Mouse (Mus musculus): ENCODE data around the gene Lrrc28. TPM values are rescaled to one million over a fixed set of nuclear protein-coding genes. Genes with fewer than 3 reads are reported as not detected.

The Lrrc28 gene
- 25.2 and 26.5 TPM in 2 replicates for polyA plus RNA-seq (2014; fragmentation: Nextera tagmentation; extraction: Ambion mirVana)

GRCm38 (mm10) chr7:67644833-67645680, at the start of gene Lrrc28:
Gene Lrrc28 (minus strand): TSS chr7:67645268.
- no peaks in the 10 kb centered on the region for H3K27me3 ChIP-seq (ENCODE audit: control insufficient read depth, insufficient read depth, low read length)
- peak; percentile 99 for DNase-seq (ENCODE audit: low spot score)
- peak within 1 kb of the TSS; percentile 77 for H3K9ac ChIP-seq (ENCODE audit: low read length)
- no peaks in the 10 kb centered on the region for H3K36me3 ChIP-seq (ENCODE audit: control insufficient read depth, insufficient read depth, low read length)
- H3K9me3 ChIP-seq (ENCODE audit: control insufficient read depth, low read length): no peaks in the 10 kb centered on the region
- WGBS: under 1% methylated on average over 54 of the region's 55 CpGs
- H3K4me1 ChIP-seq (replicated peaks; ENCODE audit: control insufficient read depth, insufficient read depth, low read length): peaks cover 6% of the 10 kb centered on the region; the same call in 1 of the 2 replicates
- peak within 1 kb of the TSS; percentile 78 for H3K4me3 ChIP-seq (ENCODE audit: low read depth, low read length)
- H3K4me2 ChIP-seq (ENCODE audit: low read depth, low read length, severe bottlenecking): peak within 1 kb of the TSS; percentile 84
- ATAC-seq (replicated peaks; ENCODE audit: low FRiP score): peak; percentile 99
- peak within 1 kb of the TSS; percentile 70 for H3K27ac ChIP-seq (ENCODE audit: low read depth, low read length)

- 93% methylated on average over 23 of the region's 23 CpGs for WGBS
Measured at GRCm38 (mm10) chr7:67692791-67693538, 47.9 kb upstream of the Lrrc28 start.

DNA sequence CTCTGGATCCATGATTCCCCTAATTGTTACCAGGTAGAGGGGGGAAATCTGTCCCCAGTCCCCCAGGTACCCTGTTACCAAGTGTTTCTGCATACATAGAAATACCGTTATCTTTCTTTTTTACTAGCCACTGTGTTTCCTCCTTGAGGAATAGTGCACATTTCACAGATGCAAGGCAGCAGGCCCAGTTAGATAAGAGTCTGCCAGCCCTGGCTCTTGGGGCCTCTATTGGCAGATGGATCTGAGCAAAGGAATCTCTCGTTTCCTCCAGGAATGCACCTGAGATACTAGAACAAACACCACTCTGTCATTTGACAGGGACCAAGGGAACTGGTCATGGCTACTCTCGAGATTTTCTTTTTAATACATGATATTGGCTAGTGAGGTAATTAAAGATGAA, 47.1 kb upstream of the Lrrc28 start:
- Histone ChIP-seq H3K9me3 (ENCODE audit: control insufficient read depth, low read length) (no peaks in the 10 kb centered on the region), H3K27ac (ENCODE audit: low read depth, low read length) (no peak overlapping the region), H3K9ac (ENCODE audit: low read length) (no peak overlapping the region), H3K4me2 (ENCODE audit: low read depth, low read length, severe bottlenecking) (no peak overlapping the region), H3K27me3 (ENCODE audit: control insufficient read depth, insufficient read depth, low read length) (no peaks in the 10 kb centered on the region), H3K4me3 (ENCODE audit: low read depth, low read length) (no peak overlapping the region), H3K4me1 (replicated peaks; ENCODE audit: control insufficient read depth, insufficient read depth, low read length) (no peaks in the 10 kb centered on the region), H3K36me3 (ENCODE audit: control insufficient read depth, insufficient read depth, low read length) (no peaks in the 10 kb centered on the region)
- 78% methylated on average over 3 of the region's 3 CpGs for WGBS
- DNase-seq (ENCODE audit: low spot score) (no peak), ATAC-seq (replicated peaks; ENCODE audit: low FRiP score) (no peak)

More at GRCm38 (mm10) chr7:67692791-67693538, 47.9 kb upstream of the Lrrc28 start:
- Histone ChIP-seq H3K36me3 (ENCODE audit: control insufficient read depth, insufficient read depth, low read length) (no peaks in the 10 kb centered on the region), H3K9ac (ENCODE audit: low read length) (no peak overlapping the region), H3K4me2 (ENCODE audit: low read depth, low read length, severe bottlenecking) (no peak overlapping the region), H3K27ac (ENCODE audit: low read depth, low read length) (no peak overlapping the region), H3K27me3 (ENCODE audit: control insufficient read depth, insufficient read depth, low read length) (no peaks in the 10 kb centered on the region), H3K9me3 (ENCODE audit: control insufficient read depth, low read length) (no peaks in the 10 kb centered on the region), H3K4me3 (ENCODE audit: low read depth, low read length) (no peak overlapping the region), H3K4me1 (replicated peaks; ENCODE audit: control insufficient read depth, insufficient read depth, low read length) (no peaks in the 10 kb centered on the region)
- DNase-seq (ENCODE audit: low spot score) (no peak), ATAC-seq (replicated peaks; ENCODE audit: low FRiP score) (no peak)

DNA sequence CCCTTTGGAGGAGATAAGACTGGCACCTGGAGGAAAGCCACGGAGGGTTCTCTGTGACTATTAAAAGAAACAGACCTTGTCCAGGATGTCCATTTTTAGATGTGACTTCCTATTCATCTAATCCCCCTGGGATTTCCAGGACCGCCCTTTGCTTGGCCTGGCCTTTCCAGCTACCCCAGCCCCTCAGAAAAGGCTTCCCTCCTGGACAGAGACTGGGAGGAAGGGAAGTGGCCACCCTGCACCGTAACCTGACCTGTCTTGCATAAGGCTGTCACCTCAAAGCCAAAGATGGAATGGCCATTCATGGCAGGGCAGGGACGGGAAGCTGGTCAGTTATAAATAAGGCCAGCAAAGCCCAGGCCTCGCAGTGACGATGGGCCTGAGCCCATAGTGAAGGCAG, 46.0 kb upstream of the Lrrc28 start:
- Histone ChIP-seq H3K4me3 (ENCODE audit: low read depth, low read length) (no peak overlapping the region), H3K9me3 (ENCODE audit: control insufficient read depth, low read length) (no peaks in the 10 kb centered on the region), H3K36me3 (ENCODE audit: control insufficient read depth, insufficient read depth, low read length) (no peaks in the 10 kb centered on the region), H3K27me3 (ENCODE audit: control insufficient read depth, insufficient read depth, low read length) (no peaks in the 10 kb centered on the region), H3K4me2 (ENCODE audit: low read depth, low read length, severe bottlenecking) (no peak overlapping the region), H3K27ac (ENCODE audit: low read depth, low read length) (no peak overlapping the region), H3K9ac (ENCODE audit: low read length) (no peak overlapping the region), H3K4me1 (replicated peaks; ENCODE audit: control insufficient read depth, insufficient read depth, low read length) (no peaks in the 10 kb centered on the region)
- 87% methylated on average over 6 of the region's 6 CpGs for WGBS
- ATAC-seq (replicated peaks; ENCODE audit: low FRiP score): no peak
- DNase-seq (ENCODE audit: low spot score): no peak

DNA sequence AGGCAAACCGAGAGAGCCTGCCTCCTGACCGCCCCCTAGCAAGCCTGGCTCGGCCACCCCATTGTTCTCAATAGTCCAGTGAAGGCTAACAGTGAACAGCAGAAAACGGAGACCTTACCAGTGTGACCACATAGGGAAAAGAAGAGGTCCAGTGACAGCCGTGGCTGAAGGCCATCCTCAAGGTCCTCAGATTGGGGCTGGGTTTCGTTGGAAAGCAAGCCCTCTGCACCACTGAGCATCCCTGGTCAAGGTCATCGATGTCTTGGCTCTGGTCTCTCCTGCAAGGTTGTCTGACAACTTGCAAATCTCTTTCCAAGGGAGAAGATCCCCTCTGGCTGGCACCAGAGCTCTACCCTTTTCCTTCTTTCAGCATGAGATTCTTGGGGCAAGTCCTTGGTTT, 44.7 kb upstream of the Lrrc28 start:
- H3K9me3 ChIP-seq (ENCODE audit: control insufficient read depth, low read length): no peaks in the 10 kb centered on the region; the same call in 1 of the 2 replicates
- no peak for ATAC-seq (replicated peaks; ENCODE audit: low FRiP score)
- 87% methylated on average over 7 of the region's 7 CpGs for WGBS

GRCm38 (mm10) chr7:67688281-67688680, 43.2 kb upstream of the Lrrc28 start:
- Histone ChIP-seq H3K27me3 (ENCODE audit: control insufficient read depth, insufficient read depth, low read length) (no peaks in the 10 kb centered on the region), H3K4me1 (replicated peaks; ENCODE audit: control insufficient read depth, insufficient read depth, low read length) (no peaks in the 10 kb centered on the region), H3K4me2 (ENCODE audit: low read depth, low read length, severe bottlenecking) (no peak overlapping the region), H3K36me3 (ENCODE audit: control insufficient read depth, insufficient read depth, low read length) (peaks cover 5% of the 10 kb centered on the region; the same call in 1 of the 2 replicates), H3K9ac (ENCODE audit: low read length) (no peak overlapping the region), H3K9me3 (ENCODE audit: control insufficient read depth, low read length) (no peaks in the 10 kb centered on the region; the same call in 1 of the 2 replicates), H3K27ac (ENCODE audit: low read depth, low read length) (no peak overlapping the region), H3K4me3 (ENCODE audit: low read depth, low read length) (no peak overlapping the region)
- 63% methylated on average over 3 of the region's 3 CpGs for WGBS
- ATAC-seq (replicated peaks; ENCODE audit: low FRiP score) (no peak), DNase-seq (ENCODE audit: low spot score) (no peak)

More for the DNA sequence above, 44.7 kb upstream of the Lrrc28 start:
- no peak overlapping the region for H3K4me2 ChIP-seq (ENCODE audit: low read depth, low read length, severe bottlenecking)
- no peaks in the 10 kb centered on the region for H3K4me1 ChIP-seq (replicated peaks; ENCODE audit: control insufficient read depth, insufficient read depth, low read length)
- peaks cover 5% of the 10 kb centered on the region; the same call in 1 of the 2 replicates for H3K36me3 ChIP-seq (ENCODE audit: control insufficient read depth, insufficient read depth, low read length)
- H3K27me3 ChIP-seq (ENCODE audit: control insufficient read depth, insufficient read depth, low read length): no peaks in the 10 kb centered on the region
- no peak overlapping the region for H3K9ac ChIP-seq (ENCODE audit: low read length)
- no peak overlapping the region for H3K27ac ChIP-seq (ENCODE audit: low read depth, low read length)
- DNase-seq (ENCODE audit: low spot score): no peak
- H3K4me3 ChIP-seq (ENCODE audit: low read depth, low read length): no peak overlapping the region

- Histone ChIP-seq H3K9ac (ENCODE audit: low read length) (no peak overlapping the region), H3K4me3 (ENCODE audit: low read depth, low read length) (no peak overlapping the region), H3K9me3 (ENCODE audit: control insufficient read depth, low read length) (no peaks in the 10 kb centered on the region; the same call in 1 of the 2 replicates), H3K4me2 (ENCODE audit: low read depth, low read length, severe bottlenecking) (no peak overlapping the region), H3K27ac (ENCODE audit: low read depth, low read length) (no peak overlapping the region), H3K4me1 (replicated peaks; ENCODE audit: control insufficient read depth, insufficient read depth, low read length) (no peaks in the 10 kb centered on the region), H3K36me3 (ENCODE audit: control insufficient read depth, insufficient read depth, low read length) (peaks cover 5% of the 10 kb centered on the region; the same call in 1 of the 2 replicates), H3K27me3 (ENCODE audit: control insufficient read depth, insufficient read depth, low read length) (no peaks in the 10 kb centered on the region)
- ATAC-seq (replicated peaks; ENCODE audit: low FRiP score): no peak
- 100% methylated on average over 3 of the region's 3 CpGs for WGBS
- no peak for DNase-seq (ENCODE audit: low spot score)
Measured at GRCm38 (mm10) chr7:67686545-67686944, 41.5 kb upstream of the Lrrc28 start.

DNA sequence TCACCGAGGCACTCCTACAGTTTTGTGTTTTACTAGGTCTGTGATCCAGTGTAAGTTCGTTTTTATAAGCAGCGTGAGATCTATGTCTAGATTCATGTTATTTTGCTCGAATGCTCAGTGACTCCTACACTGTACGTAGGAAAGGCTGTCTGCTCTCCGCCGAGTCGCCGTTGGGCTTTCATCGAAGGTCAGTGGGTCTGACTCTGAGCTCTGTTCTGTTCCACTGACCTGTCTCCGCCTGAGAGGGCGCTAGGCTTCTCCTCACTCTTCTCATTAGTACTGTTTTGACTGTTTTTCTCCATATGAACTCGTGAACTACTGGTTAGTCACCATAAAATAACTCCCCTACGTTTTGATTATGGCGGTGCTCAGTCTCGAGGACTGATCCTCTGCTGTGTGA, 37.9 kb upstream of the Lrrc28 start:
- H3K4me2 ChIP-seq (ENCODE audit: low read depth, low read length, severe bottlenecking): no peak overlapping the region
- no peak overlapping the region for H3K4me3 ChIP-seq (ENCODE audit: low read depth, low read length)
- no peaks in the 10 kb centered on the region; the same call in 1 of the 2 replicates for H3K9me3 ChIP-seq (ENCODE audit: control insufficient read depth, low read length)
- H3K36me3 ChIP-seq (ENCODE audit: control insufficient read depth, insufficient read depth, low read length): peaks cover 5% of the 10 kb centered on the region; the same call in 1 of the 2 replicates
- no peak for ATAC-seq (replicated peaks; ENCODE audit: low FRiP score)
- WGBS: 88% methylated on average over 16 of the region's 16 CpGs
- no peak overlapping the region for H3K9ac ChIP-seq (ENCODE audit: low read length)
- peak; percentile 37 for DNase-seq (ENCODE audit: low spot score)
- H3K4me1 ChIP-seq (replicated peaks; ENCODE audit: control insufficient read depth, insufficient read depth, low read length): no peaks in the 10 kb centered on the region
- no peaks in the 10 kb centered on the region for H3K27me3 ChIP-seq (ENCODE audit: control insufficient read depth, insufficient read depth, low read length)
- no peak overlapping the region for H3K27ac ChIP-seq (ENCODE audit: low read depth, low read length)

Data from forebrain, embryonic 11.5 days (tissue).